Mouse (Mus musculus) granulocyte monocyte progenitor cell, adult 5-6 weeks (primary cell): ENCODE measurements around the gene Scgb2b12. TPM values are rescaled to one million over a fixed set of nuclear protein-coding genes. Genes with fewer than 3 reads are reported as not detected.
"Not testable (repeated sequence)": the region's sequence is repeated elsewhere in the genome, so short reads cannot be mapped to it uniquely, and the experiment has no call there.

Experiments used
- ATAC-seq: replicated peaks from 2 replicates; pipeline ENCODE4 v1.8.0; 2016; ENCODE audit warnings: mild to moderate bottlenecking, moderate TSS enrichment, inconsistent platforms; ENCODE audit not compliant: poor library complexity, severe bottlenecking
- total RNA-seq, 2 experiments: library from RNA; stranded (forward) in 1 of 2; stranded (reverse) in 1 of 2; fragments of 200-712, 200-1000 nt in 1 of 2; fragments of >200 nt in 1 of 2; fragmentation: Nextera tagmentation in 1 of 2; gene quantifications; 2 replicates each; pipeline ENCODE4 v1.2.3; 2014 to 2017

The Scgb2b12 gene
- not detected in 2 replicates for total RNA-seq (2014; fragmentation: Nextera tagmentation)
- total RNA-seq (2017), result not detected in 2 replicates

- ATAC-seq, result not testable (repeated sequence)
These were observed at the start of gene Scgb2b12 for GRCm38 (mm10) chr7:32327145-32327544. TSS of gene Scgb2b12 (minus strand) at chr7:32327245.

- not testable (repeated sequence) for ATAC-seq
These were observed 6.8 kb upstream of the Scgb2b12 start, which contains the start of gene Scgb1b12 for GRCm38 (mm10) chr7:32333882-32334281. TSS of gene Scgb1b12 (plus strand) at chr7:32334182.

Other genes starting within 250 kb of the Scgb2b12 start
- gene Scgb1b10, start 226.4 kb downstream of the Scgb2b12 start, total RNA-seq (2014; fragmentation: Nextera tagmentation), result not detected in 2 replicates
- not detected in 2 replicates for gene Scgb1b10, start 226.4 kb downstream of the Scgb2b12 start, total RNA-seq (2017)
- gene Scgb2b11, start 116.1 kb downstream of the Scgb2b12 start, total RNA-seq (2014; fragmentation: Nextera tagmentation), result not detected in 2 replicates
- not detected in 2 replicates for gene Scgb2b11, start 116.1 kb downstream of the Scgb2b12 start, total RNA-seq (2017)
- gene Scgb1b11, start 104.4 kb downstream of the Scgb2b12 start, total RNA-seq (2014; fragmentation: Nextera tagmentation), result not detected in 2 replicates
- gene Scgb1b11, start 104.4 kb downstream of the Scgb2b12 start, total RNA-seq (2017), result not detected in 2 replicates
- gene Scgb1b12, start 6.9 kb upstream of the Scgb2b12 start, total RNA-seq (2014; fragmentation: Nextera tagmentation), result not detected in 2 replicates
- gene Scgb1b12, start 6.9 kb upstream of the Scgb2b12 start, total RNA-seq (2017), result not detected in 2 replicates
- not detected in 2 replicates for gene Scgb1b29, start 114.3 kb upstream of the Scgb2b12 start, total RNA-seq (2014; fragmentation: Nextera tagmentation)
- gene Scgb1b29, start 114.3 kb upstream of the Scgb2b12 start, total RNA-seq (2017), result not detected in 2 replicates